Mouse (Mus musculus): Measurements from ENCODE around the gene Lrpprc. TPM values are rescaled to one million over a fixed set of nuclear protein-coding genes. Genes with fewer than 3 reads are reported as not detected.
A peak's percentile ranks its signal among the peaks of the same experiment; 100 is the strongest.

Lrpprc gene
- polyA plus RNA-seq, 1 experiment from 2014 or later = 41.6 TPM

GRCm38 (mm10) chr17:84690111-84690510 is 100.5 kb downstream of the Lrpprc start:
- H3K9me3 ChIP-seq (replicated peaks; ENCODE audit: control insufficient read depth, low read length) = no peaks in the 10 kb centered on the region
- no peak overlapping the region for H3K4me3 ChIP-seq (ENCODE audit: low read depth, low read length)
- 62% methylated on average over 5 of the region's 5 CpGs for WGBS (ENCODE audit: insufficient replicate concordance)
- H3K4me1 ChIP-seq (ENCODE audit: control insufficient read depth, low read depth, low read length) = peaks cover 2% of the 10 kb centered on the region
- peak overlapping the region; percentile 68 for H3K27ac ChIP-seq (ENCODE audit: low read length)
- H3K36me3 ChIP-seq (ENCODE audit: control insufficient read depth, insufficient read depth) = no peaks in the 10 kb centered on the region
- no peak for ATAC-seq (ENCODE audit: low read depth)
- H3K4me2 ChIP-seq (ENCODE audit: low read depth, low read length) = no peak overlapping the region
- no peak overlapping the region for H3K9ac ChIP-seq (ENCODE audit: low read depth, low read length)
- no peaks in the 10 kb centered on the region for H3K27me3 ChIP-seq (ENCODE audit: control insufficient read depth, insufficient read depth, low read depth, low read length)

DNA sequence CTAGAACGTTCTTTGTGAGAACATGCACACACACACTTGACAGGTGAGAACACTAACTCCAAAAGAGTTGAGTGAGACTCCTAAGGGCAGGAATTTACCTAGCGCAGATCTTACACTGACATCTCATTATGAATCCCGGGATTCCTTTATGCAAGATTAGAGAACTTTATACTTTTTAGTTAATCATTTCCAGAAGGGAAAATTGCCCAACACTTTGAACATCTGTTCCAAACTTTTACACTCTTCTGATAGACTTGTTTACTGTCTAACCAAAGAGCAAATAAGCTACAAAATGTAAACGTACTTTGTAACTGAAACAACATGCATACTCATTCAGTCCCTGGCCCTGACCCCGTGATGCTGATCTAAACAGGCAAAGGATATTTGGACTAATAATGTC is 101.3 kb downstream of the Lrpprc start:
- Histone ChIP-seq H3K4me1 (ENCODE audit: control insufficient read depth, low read depth, low read length) (peaks cover under 1% of the 10 kb centered on the region), H3K27ac (ENCODE audit: low read length) (peak overlapping the region; percentile 77), H3K9ac (ENCODE audit: low read depth, low read length) (no peak overlapping the region), H3K4me2 (ENCODE audit: low read depth, low read length) (no peak overlapping the region), H3K9me3 (replicated peaks; ENCODE audit: control insufficient read depth, low read length) (no peaks in the 10 kb centered on the region), H3K36me3 (ENCODE audit: control insufficient read depth, insufficient read depth) (no peaks in the 10 kb centered on the region), H3K27me3 (ENCODE audit: control insufficient read depth, insufficient read depth, low read depth, low read length) (no peaks in the 10 kb centered on the region), H3K4me3 (ENCODE audit: low read depth, low read length) (no peak overlapping the region)
- 51% methylated on average over 5 of the region's 5 CpGs for WGBS (ENCODE audit: insufficient replicate concordance)
- ATAC-seq (ENCODE audit: low read depth) = peak; percentile 84

- H3K4me3 ChIP-seq (ENCODE audit: low read depth, low read length) = no peak overlapping the region
- no peak overlapping the region for H3K4me2 ChIP-seq (ENCODE audit: low read depth, low read length)
- H3K9me3 ChIP-seq (replicated peaks; ENCODE audit: control insufficient read depth, low read length) = no peaks in the 10 kb centered on the region
- no peaks in the 10 kb centered on the region for H3K36me3 ChIP-seq (ENCODE audit: control insufficient read depth, insufficient read depth)
- ATAC-seq (ENCODE audit: low read depth) = peak; percentile 43; the same call in 1 of the 2 replicates
- no peaks in the 10 kb centered on the region; the same call in none of the 2 replicates for H3K4me1 ChIP-seq (ENCODE audit: control insufficient read depth, low read depth, low read length)
- no peak overlapping the region for H3K9ac ChIP-seq (ENCODE audit: low read depth, low read length)
- peak overlapping the region; percentile 77 for H3K27ac ChIP-seq (ENCODE audit: low read length)
- no peaks in the 10 kb centered on the region for H3K27me3 ChIP-seq (ENCODE audit: control insufficient read depth, insufficient read depth, low read depth, low read length)
- WGBS (ENCODE audit: insufficient replicate concordance) = 40% methylated on average over 11 of the region's 11 CpGs
Measured at GRCm38 (mm10) chr17:84688834-84689233, 101.8 kb downstream of the Lrpprc start.

DNA sequence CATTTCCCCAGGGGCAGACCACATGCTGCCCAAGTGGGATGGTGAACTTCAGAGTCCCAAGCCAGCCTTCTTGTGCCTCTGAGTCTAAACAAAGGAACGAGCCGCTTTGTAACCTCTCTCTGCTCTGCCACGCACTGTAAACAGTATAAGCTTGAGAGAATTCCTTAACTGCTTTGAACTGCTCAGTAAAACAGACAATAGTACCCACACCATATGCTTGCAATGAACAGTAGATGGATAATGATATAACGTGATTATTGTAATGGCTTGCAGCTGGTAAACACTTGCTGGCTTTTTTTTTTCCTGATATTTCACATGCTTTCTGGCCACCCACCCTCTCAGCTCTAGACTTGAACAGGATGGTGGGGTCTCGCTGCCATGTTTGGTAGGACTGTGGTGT is 102.6 kb downstream of the Lrpprc start:
- ATAC-seq (ENCODE audit: low read depth) = no peak
- Histone ChIP-seq H3K9ac (ENCODE audit: low read depth, low read length) (no peak overlapping the region), H3K4me2 (ENCODE audit: low read depth, low read length) (no peak overlapping the region), H3K4me3 (ENCODE audit: low read depth, low read length) (no peak overlapping the region), H3K4me1 (ENCODE audit: control insufficient read depth, low read depth, low read length) (no peaks in the 10 kb centered on the region; the same call in none of the 2 replicates), H3K27me3 (ENCODE audit: control insufficient read depth, insufficient read depth, low read depth, low read length) (no peaks in the 10 kb centered on the region), H3K27ac (ENCODE audit: low read length) (no peak overlapping the region), H3K36me3 (ENCODE audit: control insufficient read depth, insufficient read depth) (no peaks in the 10 kb centered on the region), H3K9me3 (replicated peaks; ENCODE audit: control insufficient read depth, low read length) (no peaks in the 10 kb centered on the region)
- WGBS (ENCODE audit: insufficient replicate concordance) = 66% methylated on average over 5 of the region's 5 CpGs

DNA sequence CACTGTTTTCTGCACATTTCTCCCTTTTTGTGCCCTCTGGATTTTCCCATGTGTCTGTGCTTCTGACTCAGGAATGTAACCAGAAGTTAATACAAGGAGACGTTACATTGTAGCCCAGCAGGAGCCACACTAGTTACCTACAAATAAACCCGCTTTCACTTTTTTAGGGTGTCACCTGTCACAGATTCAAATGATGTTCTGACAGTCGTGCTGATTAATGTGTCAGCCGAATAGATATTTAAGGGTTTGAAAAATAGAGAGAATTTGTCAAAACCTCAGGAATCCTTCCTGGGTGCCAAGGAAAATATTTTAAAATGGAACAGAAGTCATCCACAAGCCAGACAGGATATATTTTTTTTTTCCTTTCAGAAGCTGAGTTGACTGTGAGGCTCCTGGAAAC is 105.3 kb downstream of the Lrpprc start:
- Histone ChIP-seq H3K9me3 (replicated peaks; ENCODE audit: control insufficient read depth, low read length) (no peaks in the 10 kb centered on the region), H3K9ac (ENCODE audit: low read depth, low read length) (no peak overlapping the region), H3K4me2 (ENCODE audit: low read depth, low read length) (no peak overlapping the region), H3K36me3 (ENCODE audit: control insufficient read depth, insufficient read depth) (no peaks in the 10 kb centered on the region), H3K27ac (ENCODE audit: low read length) (no peak overlapping the region), H3K27me3 (ENCODE audit: control insufficient read depth, insufficient read depth, low read depth, low read length) (no peaks in the 10 kb centered on the region), H3K4me3 (ENCODE audit: low read depth, low read length) (no peak overlapping the region), H3K4me1 (ENCODE audit: control insufficient read depth, low read depth, low read length) (no peaks in the 10 kb centered on the region; the same call in 1 of the 2 replicates)
- 54% methylated on average over 4 of the region's 4 CpGs for WGBS (ENCODE audit: insufficient replicate concordance)
- no peak for ATAC-seq (ENCODE audit: low read depth)

DNA sequence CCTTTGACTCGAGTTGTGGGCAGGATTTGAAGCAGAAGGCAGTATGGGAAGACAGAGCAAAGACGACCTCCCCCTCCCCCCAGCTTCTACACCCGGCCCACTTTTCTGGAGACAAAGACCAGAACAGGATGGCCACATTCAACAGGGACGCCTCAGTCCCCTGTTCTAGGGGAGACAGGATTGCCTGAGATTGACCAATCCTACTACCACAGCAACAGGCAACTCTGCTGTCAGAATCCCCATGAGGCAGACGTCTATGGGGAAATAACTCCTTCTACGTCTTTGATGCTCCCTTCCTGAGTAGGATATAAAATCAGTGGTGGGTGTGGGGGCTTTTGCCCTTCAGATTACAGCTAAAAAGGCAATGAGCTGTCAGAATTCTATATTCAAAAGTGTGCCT is 106.3 kb downstream of the Lrpprc start:
- no peak overlapping the region for H3K4me3 ChIP-seq (ENCODE audit: low read depth, low read length)
- no peaks in the 10 kb centered on the region for H3K27me3 ChIP-seq (ENCODE audit: control insufficient read depth, insufficient read depth, low read depth, low read length)
- H3K4me1 ChIP-seq (ENCODE audit: control insufficient read depth, low read depth, low read length) = no peaks in the 10 kb centered on the region
- H3K27ac ChIP-seq (ENCODE audit: low read length) = no peak overlapping the region
- 26% methylated on average over 6 of the region's 6 CpGs for WGBS (ENCODE audit: insufficient replicate concordance)
- ATAC-seq (ENCODE audit: low read depth) = no peak
- no peaks in the 10 kb centered on the region for H3K36me3 ChIP-seq (ENCODE audit: control insufficient read depth, insufficient read depth)
- H3K9ac ChIP-seq (ENCODE audit: low read depth, low read length) = no peak overlapping the region
- no peaks in the 10 kb centered on the region for H3K9me3 ChIP-seq (replicated peaks; ENCODE audit: control insufficient read depth, low read length)
- no peak overlapping the region for H3K4me2 ChIP-seq (ENCODE audit: low read depth, low read length)

- H3K9ac ChIP-seq (ENCODE audit: low read depth, low read length) = no peak within 1 kb of the TSS
- ATAC-seq (ENCODE audit: low read depth) = no peak
- H3K4me1 ChIP-seq (ENCODE audit: control insufficient read depth, low read depth, low read length) = no peaks in the 10 kb centered on the region
- no peaks in the 10 kb centered on the region for H3K27me3 ChIP-seq (ENCODE audit: control insufficient read depth, insufficient read depth, low read depth, low read length)
- H3K4me2 ChIP-seq (ENCODE audit: low read depth, low read length) = no peak within 1 kb of the TSS
- H3K27ac ChIP-seq (ENCODE audit: low read length) = no peak within 1 kb of the TSS
- no peaks in the 10 kb centered on the region for H3K9me3 ChIP-seq (replicated peaks; ENCODE audit: control insufficient read depth, low read length)
- H3K4me3 ChIP-seq (ENCODE audit: low read depth, low read length) = no peak within 1 kb of the TSS
- H3K36me3 ChIP-seq (ENCODE audit: control insufficient read depth, insufficient read depth) = no peaks in the 10 kb centered on the region
- 50% methylated on average over 18 of the region's 18 CpGs for WGBS (ENCODE audit: insufficient replicate concordance)
Measured at GRCm38 (mm10) chr17:84682734-84683717, 107.6 kb downstream of the Lrpprc start, which contains the start of gene Abcg5. Gene Abcg5, minus strand, starts transcription at chr17:84683011.

GRCm38 (mm10) chr17:84681670-84682069 is 108.9 kb downstream of the Lrpprc start:
- Histone ChIP-seq H3K4me1 (ENCODE audit: control insufficient read depth, low read depth, low read length) (no peaks in the 10 kb centered on the region), H3K9ac (ENCODE audit: low read depth, low read length) (no peak overlapping the region), H3K9me3 (replicated peaks; ENCODE audit: control insufficient read depth, low read length) (no peaks in the 10 kb centered on the region), H3K27ac (ENCODE audit: low read length) (no peak overlapping the region), H3K36me3 (ENCODE audit: control insufficient read depth, insufficient read depth) (no peaks in the 10 kb centered on the region), H3K27me3 (ENCODE audit: control insufficient read depth, insufficient read depth, low read depth, low read length) (no peaks in the 10 kb centered on the region), H3K4me2 (ENCODE audit: low read depth, low read length) (no peak overlapping the region), H3K4me3 (ENCODE audit: low read depth, low read length) (no peak overlapping the region)
- 50% methylated on average over 3 of the region's 3 CpGs for WGBS (ENCODE audit: insufficient replicate concordance)
- no peak for ATAC-seq (ENCODE audit: low read depth)

DNA sequence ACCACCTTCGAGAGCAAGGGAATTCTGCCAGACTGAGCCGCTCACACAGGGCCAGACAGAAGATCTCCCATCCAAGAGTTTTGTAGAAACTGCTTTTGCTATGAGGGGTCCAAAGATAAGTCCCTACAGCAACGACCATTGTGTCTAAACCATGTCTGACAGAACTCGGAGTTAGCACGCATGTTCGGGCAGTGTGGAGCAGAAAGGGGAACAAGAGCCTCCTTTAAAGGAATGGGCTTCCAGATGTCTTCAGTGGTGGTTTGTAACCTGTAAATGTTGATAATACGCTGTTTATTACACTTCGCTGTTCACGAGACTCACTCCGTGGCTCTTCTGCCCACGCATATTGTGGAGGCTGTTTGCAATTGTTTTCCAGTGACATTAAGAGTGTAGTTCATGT is 113.0 kb downstream of the Lrpprc start:
- peaks cover 4% of the 10 kb centered on the region for H3K27me3 ChIP-seq (ENCODE audit: control insufficient read depth, insufficient read depth, low read depth, low read length)
- H3K4me2 ChIP-seq (ENCODE audit: low read depth, low read length) = no peak overlapping the region
- H3K4me3 ChIP-seq (ENCODE audit: low read depth, low read length) = no peak overlapping the region
- H3K9me3 ChIP-seq (replicated peaks; ENCODE audit: control insufficient read depth, low read length) = no peaks in the 10 kb centered on the region
- H3K9ac ChIP-seq (ENCODE audit: low read depth, low read length) = no peak overlapping the region
- ATAC-seq (ENCODE audit: low read depth) = no peak
- H3K36me3 ChIP-seq (ENCODE audit: control insufficient read depth, insufficient read depth) = no peaks in the 10 kb centered on the region
- no peaks in the 10 kb centered on the region for H3K4me1 ChIP-seq (ENCODE audit: control insufficient read depth, low read depth, low read length)
- H3K27ac ChIP-seq (ENCODE audit: low read length) = no peak overlapping the region
- 53% methylated on average over 11 of the region's 11 CpGs for WGBS (ENCODE audit: insufficient replicate concordance)
